Mouse (Mus musculus) hindbrain, embryonic 10.5 days (tissue): ENCODE measurements around the gene Slc6a1. TPM values are rescaled to one million over a fixed set of nuclear protein-coding genes. Genes with fewer than 3 reads are reported as not detected.

Source experiments
- polyA plus RNA-seq: library from polyadenylated mRNA; unstranded; fragments of >200 nt; fragmentation: Nextera tagmentation; extraction: Ambion mirVana; gene quantifications from 2 replicates; pipeline ENCODE4 v1.2.1, GENCODE M21; 2016

Slc6a1 gene
- polyA plus RNA-seq, 1 experiment from 2014 or later, result 15.2 TPM

Other genes with a start within 250 kb of the Slc6a1 start
- gene Atp2b2, start 240.0 kb upstream of the Slc6a1 start, polyA plus RNA-seq, result 1.7 and 5.8 TPM in 2 replicates
- gene Slc6a11, start 151.4 kb upstream of the Slc6a1 start, polyA plus RNA-seq, result 0.35 and 0.47 TPM in 2 replicates
- gene Hrh1, start 115.3 kb downstream of the Slc6a1 start, polyA plus RNA-seq, result 0.16 and 0.22 TPM in 2 replicates